8 mouse cellular contexts compared by ENCODE assay signal in genomic region chr11:43835880-43836740, GRCm38 (mm10).
DNase-seq lines count a peak whose midpoint lies in the region; ATAC-seq and TF ChIP-seq lines count a peak whose summit lies in the region.

No protein-coding gene starts in this region.

- no peak overlapping the region for H3K27ac ChIP-seq in ES-E14 (ENCODE audit: insufficient read depth, low read depth, low read length, poor library complexity, severe bottlenecking)
- no peak overlapping the region for H3K27ac ChIP-seq in hindbrain, embryonic 11.5 days (ENCODE audit: low read depth, low read length)
- no peak overlapping the region for H3K27ac ChIP-seq in lung, embryonic 15.5 days

- peak overlapping the region; percentile 50 for H3K9ac ChIP-seq in ES-E14 (ENCODE audit: insufficient read depth, low read depth, low read length, poor library complexity, severe bottlenecking)
- peak overlapping the region; percentile 62 for H3K9ac ChIP-seq in hindbrain, embryonic 11.5 days (ENCODE audit: low read depth, low read length)
- peak overlapping the region; percentile 45 for H3K9ac ChIP-seq in lung, embryonic 15.5 days

- in situ Hi-C loops in ES-E14 (cut with MboI; ENCODE audit: low sequenced_read_pairs in 2 of 2, unreplicated experiment in 2 of 2), result no loop called here

- peak; percentile 51 for DNase-seq in ES-E14 (ENCODE audit: low read depth, low spot score)
- DNase-seq in cerebellum, postnatal 14 days, result peak; percentile 83 to 84
- peak; percentile 57 to 69 for DNase-seq in frontal cortex, postnatal 25 days (ENCODE audit: low spot score in 2 of 2)
- DNase-seq in hindbrain, embryonic 11.5 days (ENCODE audit: low spot score), result peak; percentile 88
- peak; percentile 62 to 66 for DNase-seq in layer of hippocampus, postnatal 14 days (ENCODE audit: low spot score in 2 of 2)
- peak; percentile 82 for DNase-seq in ovary, postnatal 36 days (ENCODE audit: low spot score)
- peak; percentile 36 to 39 for DNase-seq in thymus, postnatal 36 days

- WGBS in hindbrain, embryonic 11.5 days, result 5% methylated on average over 62 of the region's 68 CpGs
- WGBS in lung, embryonic 15.5 days, result 5% methylated on average over 65 of the region's 68 CpGs

- peaks cover 4% of the 10 kb centered on the region; the same call in 1 of the 2 replicates for H3K27me3 ChIP-seq in hindbrain, embryonic 11.5 days (ENCODE audit: control insufficient read depth, insufficient read depth, low read length)
- peaks cover 25% of the 10 kb centered on the region for H3K27me3 ChIP-seq in lung, embryonic 15.5 days

- H3K4me2 ChIP-seq in hindbrain, embryonic 11.5 days (replicated peaks; ENCODE audit: low read depth, low read length), result peak overlapping the region; percentile 71
- peak overlapping the region; percentile 82 for H3K4me2 ChIP-seq in lung, embryonic 15.5 days

- no peaks in the 10 kb centered on the region for H3K9me3 ChIP-seq in ES-E14 (ENCODE audit: control insufficient read depth, insufficient read depth, low read depth, low read length)
- H3K9me3 ChIP-seq in hindbrain, embryonic 11.5 days (ENCODE audit: control insufficient read depth, low read length), result no peaks in the 10 kb centered on the region
- no peaks in the 10 kb centered on the region for H3K9me3 ChIP-seq in lung, embryonic 15.5 days

- H3K36me3 ChIP-seq in ES-E14 (ENCODE audit: control insufficient read depth, insufficient read depth, low read length, poor library complexity, severe bottlenecking), result no peaks in the 10 kb centered on the region
- no peaks in the 10 kb centered on the region for H3K36me3 ChIP-seq in hindbrain, embryonic 11.5 days (ENCODE audit: control insufficient read depth, insufficient read depth, low read length)
- no peaks in the 10 kb centered on the region for H3K36me3 ChIP-seq in lung, embryonic 15.5 days

- H3K4me3 ChIP-seq in ES-E14 (ENCODE audit: insufficient read depth in 1 of 2, low read depth in 1 of 2, low read length in 2 of 2, poor library complexity in 1 of 2, severe bottlenecking in 1 of 2), result peak overlapping the region; percentile 64 to 71
- H3K4me3 ChIP-seq in hindbrain, embryonic 11.5 days (ENCODE audit: low read depth, low read length), result peak overlapping the region; percentile 51
- peak overlapping the region; percentile 55 for H3K4me3 ChIP-seq in lung, embryonic 15.5 days

- H3K4me1 ChIP-seq in ES-E14 (ENCODE audit: control insufficient read depth in 2 of 2, insufficient read depth in 2 of 2, low read length in 2 of 2, poor library complexity in 1 of 2), result peaks cover 0 to 6% of the 10 kb centered on the region in 2 experiments; a peak in 1 of 4 replicates
- H3K4me1 ChIP-seq in hindbrain, embryonic 11.5 days (replicated peaks; ENCODE audit: control insufficient read depth, insufficient read depth, low read length), result no peaks in the 10 kb centered on the region
- H3K4me1 ChIP-seq in lung, embryonic 15.5 days, result 0 out of 2 replicates have a peak, but pooled peaks cover 11% of the 10 kb centered on the region

- ATAC-seq in hindbrain, embryonic 11.5 days (ENCODE audit: low FRiP score), result peak; percentile 97
- peak; percentile 92 for ATAC-seq in lung, embryonic 15.5 days (ENCODE audit: borderline replicate concordance, extremely low read depth, low FRiP score, low TSS enrichment)

TF ChIP-seq in ES-E14, 5 proteins besides CTCF, POLR2A, EP300 and RAD21:
- TF ChIP-seq ZC3H11A (IDR thresholded peaks at IDR 0.05; ENCODE audit: borderline replicate concordance, low read depth, low read length), result 0 out of 2 replicates have a peak, but pooled peaks have one; percentile 50
- no peak for TF ChIP-seq ZNF384 (IDR thresholded peaks at IDR 0.05; ENCODE audit: low read depth, low read length)
- no peak for TF ChIP-seq CHD2 (IDR thresholded peaks at IDR 0.05; ENCODE audit: low read depth, low read length)

Comparison
In these comparisons a context has a peak if more than half of its experiments do, and no peak if none do; other contexts are left out.
1. DNase-seq: peak in every context shown above with its lines; median percentile 88 in hindbrain, embryonic 11.5 days; 84 in cerebellum, postnatal 14 days; 82 in ovary, postnatal 36 days; 64 in layer of hippocampus, postnatal 14 days; 63 in frontal cortex, postnatal 25 days; 51 in ES-E14; 38 in thymus, postnatal 36 days.